Mouse (Mus musculus): ENCODE data around the gene Gldc. TPM values are rescaled to one million over a fixed set of nuclear protein-coding genes. Genes with fewer than 3 reads are reported as not detected.

The Gldc gene
- total and polyA plus RNA-seq, 2 experiments from 2014 or later = 8.2 to 12.7 TPM

DNA sequence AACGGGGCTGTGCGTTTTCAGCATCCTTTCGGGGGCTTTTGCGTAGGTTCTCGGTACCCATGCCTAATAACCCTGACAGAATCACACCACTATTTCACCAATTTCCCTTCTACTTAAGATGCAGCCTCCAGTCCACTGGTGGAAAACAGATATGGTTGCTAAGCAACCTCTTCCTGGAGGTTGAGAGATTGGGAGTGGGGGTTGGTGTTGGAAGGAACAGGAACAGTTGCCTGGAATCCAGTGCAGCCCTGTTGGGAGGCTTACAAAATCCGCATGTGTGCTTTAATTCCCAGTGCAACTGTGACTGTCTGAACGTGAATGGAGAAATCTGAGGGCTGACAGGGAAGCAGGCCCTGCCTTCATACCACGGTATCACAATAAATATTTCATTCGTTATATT, 57.5 kb downstream of the Gldc start:
- Histone ChIP-seq H3K4me3 (ENCODE audit: low read depth, low read length) (no peak overlapping the region), H3K27ac (ENCODE audit: low read depth, low read length) (peak overlapping the region; percentile 84), H3K4me2 (ENCODE audit: low read depth) (peak overlapping the region; percentile 8; the same call in 1 of the 2 replicates), H3K9ac (0 out of 2 replicates have a peak overlapping the region, but pooled peaks have one; percentile 18), H3K36me3 (ENCODE audit: insufficient read depth) (no peaks in the 10 kb centered on the region), H3K9me3 (ENCODE audit: low read length) (no peaks in the 10 kb centered on the region), H3K4me1 (ENCODE audit: insufficient read depth) (peaks cover 24% of the 10 kb centered on the region), H3K27me3 (ENCODE audit: insufficient read depth, low read length) (no peaks in the 10 kb centered on the region)
- peak; percentile 93 for ATAC-seq
- TF ChIP-seq CTCF (IDR thresholded peaks at IDR 0.05; ENCODE audit: low read depth) = no peak
- 22% methylated on average over 9 of the region's 9 CpGs for WGBS
- peak; percentile 83 for DNase-seq

DNA sequence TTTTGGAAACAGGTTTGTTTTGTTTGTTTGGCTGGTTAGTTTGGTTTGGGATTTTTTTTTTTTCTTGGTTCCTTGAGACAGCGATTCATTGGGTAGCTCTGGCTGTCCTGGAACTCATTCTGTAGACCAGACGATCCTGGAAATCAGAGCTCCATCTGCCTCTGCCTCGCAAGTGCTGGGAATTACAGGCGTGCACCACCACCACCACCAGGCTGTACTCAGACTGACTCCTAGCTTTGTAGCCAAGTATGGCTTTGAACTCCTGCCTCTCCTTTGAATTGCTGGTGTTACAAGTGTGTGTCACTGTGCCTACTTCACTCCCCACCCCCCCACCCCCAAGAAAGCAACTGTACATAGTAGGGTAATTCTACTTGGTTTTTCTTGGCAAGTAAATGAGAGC, 58.0 kb downstream of the Gldc start:
- Histone ChIP-seq H3K9ac (no peak overlapping the region), H3K27me3 (ENCODE audit: insufficient read depth, low read length) (no peaks in the 10 kb centered on the region), H3K9me3 (ENCODE audit: low read length) (no peaks in the 10 kb centered on the region), H3K27ac (ENCODE audit: low read depth, low read length) (peak overlapping the region; percentile 84), H3K4me2 (ENCODE audit: low read depth) (no peak overlapping the region), H3K4me3 (ENCODE audit: low read depth, low read length) (no peak overlapping the region), H3K4me1 (ENCODE audit: insufficient read depth) (peaks cover 24% of the 10 kb centered on the region), H3K36me3 (ENCODE audit: insufficient read depth) (no peaks in the 10 kb centered on the region)
- 43% methylated on average over 4 of the region's 4 CpGs for WGBS
- TF ChIP-seq CTCF (IDR thresholded peaks at IDR 0.05; ENCODE audit: low read depth) = peak; percentile 30
- DNase-seq (no peak), ATAC-seq (peak; percentile 40)

DNA sequence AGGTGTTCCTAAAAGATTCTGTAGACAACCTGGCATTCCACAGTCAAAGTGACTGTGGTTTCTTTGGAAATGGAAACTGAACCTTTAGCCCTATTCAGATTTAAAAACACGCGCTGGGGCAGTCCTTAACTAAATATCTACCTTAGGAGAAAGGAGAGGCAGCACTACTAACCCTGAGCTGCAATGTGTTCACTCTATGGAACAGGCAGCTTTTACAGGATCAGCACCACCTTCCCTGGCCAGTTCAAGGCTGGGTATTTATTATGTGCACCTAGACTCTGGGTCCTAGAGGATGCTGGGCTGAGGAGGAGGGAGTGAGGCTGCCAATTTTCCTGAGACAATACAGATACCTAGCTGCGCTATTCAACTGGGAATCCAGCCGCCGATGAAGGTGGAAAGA, 59.6 kb downstream of the Gldc start:
- no peak for ATAC-seq
- peaks cover 24% of the 10 kb centered on the region for H3K4me1 ChIP-seq (ENCODE audit: insufficient read depth)
- no peaks in the 10 kb centered on the region for H3K36me3 ChIP-seq (ENCODE audit: insufficient read depth)
- WGBS = 79% methylated on average over 5 of the region's 5 CpGs
- no peak overlapping the region for H3K27ac ChIP-seq (ENCODE audit: low read depth, low read length)
- no peak overlapping the region for H3K4me2 ChIP-seq (ENCODE audit: low read depth)
- no peaks in the 10 kb centered on the region for H3K27me3 ChIP-seq (ENCODE audit: insufficient read depth, low read length)
- H3K9ac ChIP-seq = no peak overlapping the region
- H3K9me3 ChIP-seq (ENCODE audit: low read length) = no peaks in the 10 kb centered on the region
- no peak for TF ChIP-seq CTCF (IDR thresholded peaks at IDR 0.05; ENCODE audit: low read depth)
- no peak for DNase-seq
- H3K4me3 ChIP-seq (ENCODE audit: low read depth, low read length) = no peak overlapping the region

DNA sequence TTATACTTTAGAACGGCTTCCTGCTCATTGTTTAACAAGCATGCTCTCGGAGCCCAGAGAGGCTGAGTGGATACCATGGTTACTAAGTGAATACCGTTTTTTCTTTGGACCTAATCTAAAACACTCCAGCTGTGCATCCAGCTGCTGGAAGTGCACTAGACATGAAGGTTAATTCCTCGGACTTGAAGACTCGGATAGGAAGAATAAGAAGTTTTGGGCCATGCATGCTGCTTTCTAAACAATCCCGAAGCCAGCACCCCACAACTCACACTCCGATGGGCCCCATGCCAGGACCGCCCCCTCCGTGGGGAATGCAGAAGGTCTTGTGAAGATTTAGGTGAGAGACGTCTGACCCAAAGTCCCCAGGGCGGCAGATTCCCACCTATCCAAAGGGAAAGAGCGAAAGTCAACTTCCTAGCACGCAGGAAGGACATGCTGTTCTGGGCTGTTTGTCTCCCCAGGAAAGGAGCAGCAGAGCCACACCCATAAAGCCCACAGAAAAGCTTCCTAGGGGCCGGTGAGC, 60.2 kb downstream of the Gldc start:
- H3K27ac ChIP-seq (ENCODE audit: low read depth, low read length) = no peak overlapping the region
- TF ChIP-seq CTCF (IDR thresholded peaks at IDR 0.05; ENCODE audit: low read depth) = no peak
- peaks cover 24% of the 10 kb centered on the region for H3K4me1 ChIP-seq (ENCODE audit: insufficient read depth)
- no peak overlapping the region for H3K9ac ChIP-seq
- peak; percentile 41 for DNase-seq
- H3K36me3 ChIP-seq (ENCODE audit: insufficient read depth) = no peaks in the 10 kb centered on the region
- H3K4me3 ChIP-seq (ENCODE audit: low read depth, low read length) = no peak overlapping the region
- H3K9me3 ChIP-seq (ENCODE audit: low read length) = no peaks in the 10 kb centered on the region
- WGBS = 39% methylated on average over 14 of the region's 14 CpGs
- peak overlapping the region; percentile 0; the same call in 1 of the 2 replicates for H3K4me2 ChIP-seq (ENCODE audit: low read depth)
- no peaks in the 10 kb centered on the region for H3K27me3 ChIP-seq (ENCODE audit: insufficient read depth, low read length)
- ATAC-seq = no peak

DNA sequence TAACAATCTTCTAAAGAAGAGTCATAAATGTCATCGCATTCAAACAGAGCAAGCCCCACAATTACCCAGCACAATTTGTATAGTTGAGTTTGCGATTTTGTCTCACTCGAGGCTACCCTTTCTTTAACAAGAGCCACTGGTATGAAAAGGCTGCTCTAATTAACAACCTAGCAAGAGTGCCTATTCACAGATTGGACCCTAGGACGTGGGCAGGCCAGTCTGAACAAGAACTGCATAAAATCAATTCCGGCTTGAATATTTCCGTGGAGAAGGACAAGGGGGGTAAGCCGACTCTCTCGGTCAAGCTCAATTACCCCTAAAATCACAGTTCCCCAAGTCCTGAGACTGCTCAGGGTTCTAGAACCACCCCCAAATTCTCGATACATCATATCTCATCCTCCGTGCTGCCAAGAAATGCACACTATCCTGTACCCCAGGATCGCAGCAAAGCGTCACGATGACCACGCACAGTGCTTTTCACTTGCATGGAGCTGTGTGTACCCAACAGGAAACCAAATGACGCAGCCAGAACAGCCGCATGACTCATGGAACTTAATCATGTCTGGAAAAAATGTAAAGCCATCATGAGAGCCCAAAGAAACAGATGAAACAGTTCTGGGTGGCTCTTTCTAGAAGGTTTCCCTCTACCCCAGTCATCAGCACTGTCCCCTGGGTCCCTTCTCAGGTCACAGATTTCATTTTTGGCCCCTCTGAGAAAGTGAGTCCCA, 62.1 kb downstream of the Gldc start:
- no peak overlapping the region for H3K4me3 ChIP-seq (ENCODE audit: low read depth, low read length)
- H3K9ac ChIP-seq = no peak overlapping the region
- H3K27me3 ChIP-seq (ENCODE audit: insufficient read depth, low read length) = no peaks in the 10 kb centered on the region
- ATAC-seq (no peak), DNase-seq (no peak)
- H3K9me3 ChIP-seq (ENCODE audit: low read length) = no peaks in the 10 kb centered on the region
- H3K4me2 ChIP-seq (ENCODE audit: low read depth) = no peak overlapping the region
- peaks cover 25% of the 10 kb centered on the region for H3K4me1 ChIP-seq (ENCODE audit: insufficient read depth)
- no peaks in the 10 kb centered on the region for H3K36me3 ChIP-seq (ENCODE audit: insufficient read depth)
- 50% methylated on average over 16 of the region's 16 CpGs for WGBS
- no peak for TF ChIP-seq CTCF (IDR thresholded peaks at IDR 0.05; ENCODE audit: low read depth)
- peak overlapping the region; percentile 17; the same call in 1 of the 2 replicates for H3K27ac ChIP-seq (ENCODE audit: low read depth, low read length)

DNA sequence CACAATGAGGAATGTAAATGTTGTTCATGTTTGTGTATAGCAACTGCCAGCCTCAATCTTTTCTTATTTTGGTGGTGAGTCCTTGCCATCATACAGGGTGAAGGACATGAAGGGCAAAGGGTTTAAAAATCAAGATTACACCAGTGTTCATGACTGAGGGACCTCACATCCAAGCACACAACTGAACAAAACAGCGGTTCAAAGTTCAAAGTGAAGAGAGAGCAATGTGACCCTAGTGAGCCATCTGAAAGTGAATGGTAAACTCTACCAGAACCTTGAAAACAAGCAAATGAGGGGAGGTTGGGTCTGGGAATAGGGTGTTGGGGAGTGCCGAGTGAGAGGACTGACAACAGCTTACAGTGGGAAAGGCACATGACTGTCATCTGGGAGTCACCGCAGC, 63.8 kb downstream of the Gldc start:
- Histone ChIP-seq H3K4me3 (ENCODE audit: low read depth, low read length) (no peak overlapping the region), H3K27ac (ENCODE audit: low read depth, low read length) (no peak overlapping the region), H3K9me3 (ENCODE audit: low read length) (no peaks in the 10 kb centered on the region), H3K9ac (no peak overlapping the region), H3K4me1 (ENCODE audit: insufficient read depth) (peaks cover 18% of the 10 kb centered on the region; the same call in 1 of the 2 replicates), H3K27me3 (ENCODE audit: insufficient read depth, low read length) (no peaks in the 10 kb centered on the region), H3K4me2 (ENCODE audit: low read depth) (no peak overlapping the region), H3K36me3 (ENCODE audit: insufficient read depth) (no peaks in the 10 kb centered on the region)
- DNase-seq = no peak
- no peak for ATAC-seq
- no peak for TF ChIP-seq CTCF (IDR thresholded peaks at IDR 0.05; ENCODE audit: low read depth)
- WGBS = over 99% methylated on average over 3 of the region's 3 CpGs

DNA sequence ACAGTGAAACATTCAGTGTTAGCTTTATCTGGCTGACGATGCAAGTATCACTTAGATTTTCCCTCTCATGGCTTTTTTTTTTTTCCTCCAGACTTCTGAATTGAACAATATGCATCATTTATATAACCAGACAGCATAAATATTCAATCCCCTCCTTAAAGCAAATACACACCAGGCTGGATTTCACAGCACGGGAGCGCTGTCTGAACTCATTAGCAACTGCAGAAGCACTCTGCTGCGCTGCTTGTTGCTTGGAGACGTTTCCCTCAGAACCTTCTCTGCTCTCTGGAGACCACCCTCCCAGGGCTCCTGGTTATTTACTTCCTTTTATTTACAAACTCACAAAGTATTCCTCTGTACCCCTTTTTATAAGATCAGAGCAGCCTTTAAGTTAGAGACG, 66.1 kb downstream of the Gldc start:
- H3K9ac ChIP-seq = peak overlapping the region; percentile 18; the same call in 1 of the 2 replicates
- H3K4me1 ChIP-seq (ENCODE audit: insufficient read depth) = peaks cover 11% of the 10 kb centered on the region; the same call in 1 of the 2 replicates
- H3K36me3 ChIP-seq (ENCODE audit: insufficient read depth) = no peaks in the 10 kb centered on the region
- ATAC-seq (peak; percentile 86), DNase-seq (peak; percentile 79)
- peak overlapping the region; percentile 64 for H3K27ac ChIP-seq (ENCODE audit: low read depth, low read length)
- H3K27me3 ChIP-seq (ENCODE audit: insufficient read depth, low read length) = no peaks in the 10 kb centered on the region
- WGBS = 16% methylated on average over 6 of the region's 6 CpGs
- no peaks in the 10 kb centered on the region for H3K9me3 ChIP-seq (ENCODE audit: low read length)
- H3K4me3 ChIP-seq (ENCODE audit: low read depth, low read length) = no peak overlapping the region
- no peak overlapping the region for H3K4me2 ChIP-seq (ENCODE audit: low read depth)
- TF ChIP-seq CTCF (IDR thresholded peaks at IDR 0.05; ENCODE audit: low read depth) = peak; percentile 27; the same call in 1 of the 2 replicates
